Mouse (Mus musculus): ENCODE results near the gene Snx29. TPM values are rescaled to one million over a fixed set of nuclear protein-coding genes. Genes with fewer than 3 reads are reported as not detected.

Gene Snx29
- polyA plus RNA-seq, 2 experiments from 2014 or later: 5.1 to 8.3 TPM

DNA sequence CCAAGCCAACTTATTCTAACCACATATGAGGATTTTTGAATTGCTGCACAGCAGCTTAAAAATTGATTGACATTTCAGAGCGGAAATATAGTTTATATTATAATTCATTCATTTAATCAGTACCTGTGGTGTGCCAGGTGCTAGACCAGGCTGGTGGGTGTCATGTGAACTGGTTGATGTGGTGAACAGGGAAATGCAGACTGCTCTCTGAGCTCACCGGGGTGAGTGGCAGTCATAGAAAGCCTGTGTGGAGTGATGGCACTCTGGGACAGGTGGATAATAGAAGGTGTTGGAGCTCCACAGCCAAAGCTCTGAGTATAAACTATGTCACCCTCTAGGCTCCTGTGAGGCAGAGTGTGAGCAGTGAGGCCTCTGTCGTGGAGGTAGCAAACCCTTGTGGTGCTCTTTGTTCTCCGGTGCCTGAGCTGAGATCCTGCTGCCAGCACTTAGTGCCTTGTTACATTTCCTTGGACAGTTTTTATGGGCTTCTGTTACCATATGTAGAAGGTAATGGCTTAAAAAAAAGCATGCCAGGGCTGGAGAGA is 324.1 kb downstream of the Snx29 start:
- no peak for ATAC-seq

DNA sequence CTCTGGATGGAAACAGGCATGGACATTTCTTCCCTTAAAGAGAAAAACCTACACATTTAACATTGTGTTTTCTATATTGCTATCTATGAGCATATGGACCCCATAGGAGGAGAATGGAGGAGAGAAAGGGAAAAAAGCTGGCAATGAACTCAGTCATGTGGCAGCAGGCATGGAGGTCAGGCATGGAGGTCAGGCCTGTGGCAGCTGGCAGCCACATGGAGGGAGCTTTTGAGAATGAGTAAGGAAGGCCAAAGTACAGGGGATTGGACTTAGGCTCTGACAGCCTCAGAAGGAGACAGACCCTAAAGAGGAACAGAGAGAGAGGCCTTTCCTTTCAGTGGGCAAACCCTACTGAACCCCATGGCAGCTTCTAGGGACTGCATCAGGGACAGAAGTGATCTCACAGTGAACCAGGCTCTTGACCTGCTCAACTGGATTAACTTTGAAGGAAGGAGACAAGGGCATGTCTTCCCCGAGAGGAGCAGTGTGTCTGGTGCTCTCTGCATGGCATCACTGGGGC is 325.5 kb downstream of the Snx29 start:
- no peak for ATAC-seq

DNA sequence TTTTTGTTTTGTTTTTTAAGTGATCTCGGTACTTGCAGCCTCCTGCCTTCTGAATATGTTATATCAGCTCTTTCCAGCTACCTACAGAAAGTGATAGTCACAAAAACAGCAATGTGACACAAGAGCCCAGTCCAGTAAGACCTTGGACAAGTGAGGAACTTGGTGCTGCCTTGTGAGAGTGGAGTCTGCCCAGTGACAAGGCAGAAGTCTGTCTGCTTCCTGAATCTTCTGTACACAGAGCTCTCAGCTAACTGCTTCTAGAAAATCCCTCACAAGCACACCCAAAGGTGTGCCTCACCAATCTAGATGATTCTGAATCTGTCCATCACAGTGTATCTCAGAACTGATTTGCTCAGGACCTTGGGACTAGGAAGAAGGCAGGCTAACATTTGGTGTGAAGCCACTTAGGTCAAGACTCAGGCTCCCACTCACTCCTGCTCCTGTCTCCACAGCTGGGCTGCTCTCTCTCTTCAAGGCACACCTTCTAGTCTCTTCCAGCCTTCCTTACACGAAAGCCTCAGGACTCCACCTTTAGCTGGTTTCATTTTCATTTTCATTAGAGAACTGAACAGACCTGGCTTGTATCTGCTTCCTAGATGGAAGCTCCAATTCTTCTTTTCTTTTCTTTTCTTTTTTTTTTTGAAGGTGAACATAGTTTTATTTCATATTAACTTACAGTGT is 330.1 kb downstream of the Snx29 start:
- ATAC-seq: peak; percentile 76

DNA sequence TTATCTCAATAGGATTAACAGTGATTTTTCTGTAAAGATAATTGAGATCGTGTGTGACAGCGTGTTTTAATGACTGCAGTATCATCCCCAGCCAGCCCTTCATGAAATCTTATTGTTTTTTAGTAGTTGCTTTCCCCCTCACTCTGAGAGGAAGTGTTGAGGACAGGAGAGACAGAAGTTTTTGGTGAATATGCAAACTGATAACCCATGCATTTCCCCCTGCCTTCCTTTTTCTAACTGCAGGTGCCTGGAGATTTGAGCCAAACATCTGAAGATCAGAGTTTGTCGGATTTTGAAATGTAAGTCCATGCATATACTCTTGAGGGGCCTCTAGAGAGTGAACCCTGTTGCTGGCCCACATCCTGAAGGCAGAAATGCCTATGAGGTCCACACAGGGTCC is 333.2 kb downstream of the Snx29 start:
- ATAC-seq: no peak

DNA sequence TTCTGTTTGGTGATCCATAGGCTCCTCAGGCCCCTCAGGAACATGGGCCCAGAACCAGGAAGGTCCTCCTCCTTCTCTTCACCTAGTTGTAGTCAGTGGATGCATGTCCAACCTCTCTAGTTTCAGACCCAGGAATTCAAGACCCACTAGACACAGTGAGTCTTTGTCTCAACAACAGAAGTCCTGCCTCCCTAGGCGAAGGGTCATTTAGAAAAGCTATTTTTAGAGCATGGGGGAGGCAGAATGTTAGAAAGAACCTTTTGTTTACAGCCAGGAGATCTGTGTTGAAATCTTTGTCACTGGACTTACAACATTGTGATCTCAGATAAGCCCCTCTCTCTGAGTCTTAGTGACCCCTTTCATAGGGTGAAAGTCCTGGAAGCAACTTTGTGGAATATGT is 334.4 kb downstream of the Snx29 start:
- no peak for ATAC-seq

DNA sequence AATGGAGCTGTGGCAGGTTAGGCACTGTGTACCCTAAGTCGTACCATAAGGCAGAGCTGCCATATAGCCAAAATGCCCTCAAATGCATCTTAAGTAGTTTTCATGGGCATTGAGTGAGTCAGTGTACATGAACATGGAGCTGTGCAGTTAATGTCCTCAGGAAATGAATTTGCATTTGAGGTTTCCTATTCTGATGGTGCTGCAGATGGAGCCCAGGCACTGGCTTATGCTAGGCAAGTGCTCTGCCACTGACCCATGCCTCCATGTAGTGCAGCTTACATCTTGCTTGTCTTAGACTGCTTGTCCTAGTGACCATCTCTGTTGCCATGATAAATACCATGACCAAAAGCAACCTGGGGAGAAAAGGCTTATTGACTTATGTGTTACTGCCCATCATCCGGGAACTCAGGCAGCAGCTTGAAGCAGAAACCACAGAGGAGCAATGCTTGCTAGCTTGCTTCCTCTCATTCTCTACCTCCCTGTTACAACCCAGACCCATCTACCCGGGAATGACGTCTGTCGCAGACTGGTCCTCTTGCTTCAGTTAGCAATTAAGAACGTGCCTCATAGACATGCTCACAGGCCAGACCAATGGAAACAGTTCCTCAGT is 336.5 kb downstream of the Snx29 start:
- peak; percentile 54 for ATAC-seq

DNA sequence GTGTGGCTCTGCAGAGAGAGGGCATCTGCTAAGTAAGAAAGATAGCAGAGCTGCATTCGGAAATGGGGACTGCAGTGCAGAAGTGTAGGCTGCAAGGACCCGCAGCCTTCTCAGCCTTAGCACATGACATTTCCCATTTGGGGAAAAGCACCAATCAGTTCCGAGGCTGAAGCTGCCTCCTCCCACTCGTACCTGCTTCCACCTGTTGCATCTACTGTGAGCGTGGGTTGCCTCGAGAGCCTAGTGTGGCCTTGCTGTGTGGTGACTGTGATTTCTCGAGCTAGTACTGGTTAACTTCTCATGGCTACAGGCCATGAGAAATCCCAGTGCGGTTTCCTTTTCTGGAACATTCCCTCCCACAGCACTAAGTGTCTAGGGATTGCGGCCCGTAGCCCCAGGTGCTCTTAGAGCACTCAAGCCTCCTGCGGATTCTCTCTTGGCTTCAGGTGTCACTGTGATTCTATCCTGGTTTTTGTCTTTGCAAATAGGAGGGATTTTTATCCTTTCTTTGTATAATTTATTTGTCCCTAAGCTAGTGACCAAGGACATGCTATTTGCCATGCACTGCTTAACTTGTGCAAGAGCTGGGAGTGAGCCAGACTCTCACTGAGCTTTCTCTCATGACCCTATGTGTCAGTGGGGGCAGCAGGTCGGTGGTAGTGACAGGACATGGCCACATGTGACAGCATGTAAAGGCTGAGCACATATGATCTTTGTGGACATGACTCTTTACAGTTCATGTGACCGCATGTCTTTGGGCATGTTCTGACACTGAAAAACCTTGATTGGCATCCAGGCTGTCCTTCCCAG is 342.4 kb downstream of the Snx29 start:
- no peak for ATAC-seq

DNA sequence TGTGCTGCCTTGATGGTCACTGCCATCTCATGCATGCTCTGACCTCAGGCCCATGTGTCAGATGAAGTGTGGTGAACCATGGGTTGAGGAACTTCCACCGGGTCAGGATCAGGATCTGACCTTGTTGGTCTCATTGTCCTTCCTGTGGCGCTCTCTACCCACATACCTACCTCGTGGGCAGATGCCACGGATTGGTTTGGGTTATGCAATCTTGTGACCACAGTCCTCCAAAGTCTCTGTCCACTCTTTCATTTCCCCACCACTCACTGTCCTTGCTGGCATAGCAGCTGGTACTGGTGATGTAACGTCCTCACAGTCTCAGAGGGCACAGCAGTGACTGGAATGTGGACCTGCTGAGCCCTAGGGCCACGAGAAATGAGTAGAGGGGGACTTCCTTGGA is 343.2 kb downstream of the Snx29 start:
- ATAC-seq: no peak

DNA sequence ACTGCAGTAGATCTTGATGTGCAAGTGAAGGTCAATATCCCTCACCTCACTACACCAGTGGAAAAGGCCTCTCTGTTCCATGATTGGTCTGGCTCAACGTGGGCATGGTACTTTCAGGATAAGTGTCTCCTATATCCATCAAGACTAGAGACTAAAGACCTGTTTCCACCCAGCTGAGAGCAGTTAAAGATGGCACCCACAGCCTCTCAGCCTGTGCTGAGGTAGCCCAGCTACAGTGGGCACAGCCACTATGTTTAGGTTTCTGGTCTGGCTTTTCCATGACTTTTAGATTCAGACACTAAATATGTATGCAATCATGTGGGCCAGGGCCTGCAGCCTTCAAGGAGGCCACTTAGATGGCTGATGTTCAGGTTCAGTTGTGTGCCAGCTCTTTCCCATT is 345.7 kb downstream of the Snx29 start:
- ATAC-seq: no peak

DNA sequence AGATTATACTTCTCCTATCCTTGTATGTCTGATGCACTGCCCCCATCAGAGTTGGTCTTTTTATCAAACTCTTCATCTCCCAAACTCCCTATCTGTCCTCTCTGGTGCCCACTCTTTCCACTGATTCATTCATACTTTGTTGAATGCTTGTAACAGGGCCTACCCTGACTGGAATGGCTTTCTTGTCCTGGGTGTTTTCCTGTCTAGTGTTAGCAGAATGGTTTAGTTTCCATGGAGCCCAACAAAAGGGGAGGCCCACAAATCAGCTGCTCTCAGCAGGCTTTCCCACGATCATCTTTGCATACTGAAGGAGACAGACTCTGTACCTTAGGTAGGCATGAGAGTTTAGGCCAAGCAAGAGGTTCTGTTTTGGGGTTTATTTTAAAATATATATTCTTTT is 346.2 kb downstream of the Snx29 start:
- no peak for ATAC-seq

DNA sequence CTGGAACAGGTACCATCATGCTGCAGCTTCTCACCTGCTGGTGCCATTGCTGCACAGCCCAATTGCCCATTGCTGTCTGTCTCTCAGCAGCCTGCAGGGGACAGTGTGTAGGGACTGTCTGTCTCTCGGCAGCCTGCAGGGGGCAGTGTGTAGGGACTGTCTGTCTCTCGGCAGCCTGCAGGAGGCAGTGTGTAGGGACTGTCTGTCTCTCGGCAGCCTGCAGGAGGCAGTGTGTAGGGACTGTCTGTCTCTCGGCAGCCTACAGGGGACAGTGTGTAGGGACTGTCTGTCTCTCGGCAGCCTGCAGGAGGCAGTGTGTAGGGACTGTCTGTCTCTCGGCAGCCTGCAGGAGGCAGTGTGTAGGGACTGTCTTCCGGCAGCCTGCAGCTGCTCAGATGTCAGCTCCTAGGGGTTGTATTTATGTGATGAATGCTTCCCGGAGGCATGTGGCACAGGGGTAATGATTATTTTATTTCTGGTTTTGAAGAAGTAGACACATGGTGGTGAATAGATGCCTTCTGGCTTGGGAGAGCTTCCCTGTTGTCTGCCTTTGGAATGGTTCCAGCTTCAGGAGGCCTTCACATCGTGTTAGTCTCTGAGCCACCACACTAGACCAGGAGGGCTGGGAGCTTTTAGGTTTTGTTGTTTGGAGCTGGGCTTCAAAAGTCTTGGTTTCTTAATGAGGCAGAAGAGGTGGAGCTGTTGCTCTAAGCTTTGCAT is 347.7 kb downstream of the Snx29 start:
- no peak for ATAC-seq

DNA sequence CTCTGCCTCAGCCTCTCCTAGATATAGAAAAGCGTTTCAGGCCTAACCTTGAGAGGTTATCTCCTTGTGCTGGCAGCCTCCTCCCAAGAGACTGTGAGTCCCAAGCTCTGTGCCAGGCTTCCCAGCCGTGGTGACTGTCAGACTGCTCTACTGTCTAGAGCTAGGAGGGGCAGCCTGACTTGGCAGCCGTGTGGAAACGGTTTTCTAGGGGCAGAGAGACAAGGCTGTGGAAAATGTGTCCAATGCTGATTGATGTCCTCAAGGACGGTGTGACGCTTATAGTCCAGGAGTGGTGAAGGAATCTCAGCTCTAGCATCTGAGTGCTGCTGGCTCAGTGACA is 348.2 kb downstream of the Snx29 start:
- ATAC-seq: no peak

DNA sequence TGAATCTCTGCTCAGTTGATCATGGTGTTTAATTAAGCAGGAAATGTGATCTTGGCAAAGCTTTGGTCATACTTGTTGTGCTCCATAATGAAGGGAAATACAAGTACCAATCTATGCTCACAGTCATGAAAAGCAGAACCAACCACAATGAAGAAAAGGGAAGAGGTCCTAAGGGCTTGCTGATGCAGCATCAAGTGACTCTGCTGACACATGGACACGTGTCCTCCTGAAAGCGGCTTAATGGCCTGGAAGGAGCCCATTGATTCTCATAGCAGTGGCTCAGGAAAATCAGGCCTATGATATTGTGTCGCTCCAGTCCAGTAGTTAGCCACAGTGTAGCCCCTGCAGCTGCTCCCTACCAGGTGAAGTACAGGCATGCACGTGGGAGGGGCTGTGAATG is 353.3 kb downstream of the Snx29 start:
- no peak for ATAC-seq

DNA sequence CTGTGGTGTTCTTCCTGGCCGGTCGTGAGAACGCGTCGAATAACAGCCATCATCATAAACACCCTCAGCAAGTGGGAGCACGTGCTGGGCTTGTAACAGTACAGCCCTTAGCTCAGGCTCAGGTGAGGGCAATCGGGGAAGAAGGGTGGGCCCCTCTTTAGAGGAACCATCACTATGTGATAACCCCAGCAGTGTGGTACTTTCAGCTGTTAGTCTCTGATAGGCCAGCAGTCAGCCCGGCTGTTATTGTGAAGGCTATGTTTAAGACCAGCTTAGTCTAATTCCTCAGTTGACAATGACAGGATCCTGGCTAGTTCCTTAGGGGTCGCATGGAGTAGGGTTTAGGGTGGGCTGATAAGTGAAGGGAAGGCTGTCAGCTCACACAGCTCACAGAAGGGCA is 362.6 kb downstream of the Snx29 start:
- ATAC-seq: peak; percentile 47

DNA sequence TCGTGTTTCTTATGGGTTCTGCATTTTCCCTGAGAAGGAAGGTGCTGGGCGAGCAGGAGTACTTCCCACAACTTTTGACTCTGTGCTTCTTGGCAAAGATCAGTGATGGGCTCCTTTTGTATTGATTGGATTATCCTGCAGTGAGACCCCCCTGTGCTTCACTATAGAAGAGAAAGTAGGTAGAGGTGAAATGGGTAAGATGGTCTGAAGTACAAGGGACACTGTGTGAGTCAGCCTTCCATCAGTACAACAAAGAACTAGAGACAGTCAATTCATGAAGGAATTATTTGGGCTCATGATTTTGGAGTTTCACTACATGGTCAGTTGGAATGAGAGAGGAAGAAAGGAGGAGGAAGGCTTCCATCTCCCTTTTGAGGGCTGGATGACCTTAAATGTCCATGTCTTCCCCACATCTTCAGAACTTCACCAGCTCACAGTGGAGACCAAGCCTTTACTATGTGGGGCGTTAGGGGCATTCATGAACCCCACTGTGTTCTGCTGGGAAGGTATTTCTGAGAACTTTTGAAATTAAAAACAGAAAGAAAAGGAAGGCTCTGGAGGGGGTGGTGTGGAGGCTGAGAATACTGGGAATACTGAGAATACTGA is 363.1 kb downstream of the Snx29 start:
- ATAC-seq: peak; percentile 45

DNA sequence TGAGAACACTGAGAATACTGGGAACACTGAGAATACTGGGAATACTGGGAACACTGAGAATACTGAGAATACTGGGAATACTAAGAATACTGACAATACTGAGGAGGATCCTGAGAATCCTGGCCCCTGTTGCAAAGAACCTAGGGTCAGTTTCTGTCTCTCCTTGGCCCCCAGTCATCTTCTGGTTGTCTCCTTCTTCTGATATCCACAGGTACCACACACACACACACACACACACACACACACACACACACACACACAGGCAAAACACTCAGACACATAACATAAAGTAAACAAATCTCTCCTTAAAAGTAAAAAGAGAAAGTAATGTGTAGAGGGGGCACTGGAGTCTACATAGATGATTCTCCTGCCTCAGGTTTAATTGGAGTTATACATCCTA is 365.1 kb downstream of the Snx29 start:
- peak; percentile 38 for ATAC-seq

DNA sequence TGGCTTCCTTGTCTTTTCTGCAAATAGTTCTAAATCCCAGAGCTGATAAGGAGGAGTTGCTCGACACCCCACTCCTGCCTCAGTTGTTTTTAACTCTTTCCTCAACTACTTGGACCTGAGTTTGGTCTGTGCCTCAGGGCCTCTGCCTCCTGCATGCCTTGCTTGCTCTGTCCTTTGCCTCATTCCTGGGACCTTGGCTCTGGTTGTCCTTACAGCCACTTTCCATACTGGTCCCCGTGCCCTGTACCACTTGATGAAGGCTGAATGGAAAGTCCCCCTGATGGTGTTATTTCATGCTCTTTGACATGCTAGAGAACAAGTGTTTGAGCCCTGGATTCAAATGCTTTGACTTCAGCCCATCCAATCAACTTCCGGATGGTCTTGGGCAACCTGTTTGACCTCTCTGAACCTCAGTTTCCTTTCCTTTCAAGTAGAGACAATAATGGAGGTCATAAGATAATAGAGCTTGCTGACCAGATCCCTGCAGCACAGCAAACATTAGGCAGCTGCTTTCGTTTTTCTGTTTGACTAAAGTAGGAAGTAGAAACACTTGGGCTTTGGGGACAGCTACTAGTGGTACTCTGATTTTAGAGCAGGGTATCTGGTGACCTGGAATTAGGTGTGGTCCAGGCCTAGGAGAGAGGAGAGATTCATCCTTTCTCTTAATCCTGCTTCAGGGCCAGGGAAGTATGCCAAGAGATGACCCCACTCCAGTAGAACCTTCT is 365.7 kb downstream of the Snx29 start:
- peak; percentile 41 for ATAC-seq

DNA sequence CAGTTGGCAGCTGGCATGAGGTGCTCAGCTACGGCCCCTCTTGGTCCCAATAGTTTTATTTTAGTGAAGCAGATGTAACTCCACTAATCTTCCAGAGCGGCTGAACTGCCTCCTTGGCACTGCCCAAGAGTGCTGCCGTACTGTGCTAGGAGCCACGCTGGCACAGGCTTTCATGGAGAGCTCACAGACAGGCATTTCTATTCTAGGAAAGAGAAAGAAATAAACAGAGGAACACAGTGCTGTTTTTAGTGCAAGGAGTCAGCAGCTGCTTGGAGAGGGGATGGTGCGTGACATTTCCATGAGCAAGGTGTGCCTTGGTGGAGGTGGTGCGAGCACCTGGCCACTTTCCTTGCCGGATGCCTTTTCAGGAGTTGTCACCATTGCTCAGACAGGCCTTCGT is 367.4 kb downstream of the Snx29 start:
- ATAC-seq: no peak

DNA sequence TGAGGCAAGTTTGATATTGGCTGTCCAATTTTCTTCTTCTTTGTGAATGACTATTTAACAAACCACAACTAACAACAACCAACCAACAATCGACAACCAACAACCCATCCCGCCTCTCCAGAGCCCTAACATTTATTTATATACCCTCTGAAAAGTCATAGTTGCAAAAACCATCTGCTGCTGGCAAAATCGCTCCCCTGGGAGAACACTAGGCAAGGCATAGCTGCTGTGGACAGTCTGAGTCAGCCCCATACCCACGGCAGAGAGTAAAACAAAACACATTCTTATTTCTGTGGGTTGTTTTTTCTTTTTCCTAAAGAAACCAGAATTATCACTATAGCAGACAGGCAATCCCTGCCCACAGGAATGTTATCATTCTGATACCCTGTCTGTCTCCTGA is 368.0 kb downstream of the Snx29 start:
- ATAC-seq: no peak

DNA sequence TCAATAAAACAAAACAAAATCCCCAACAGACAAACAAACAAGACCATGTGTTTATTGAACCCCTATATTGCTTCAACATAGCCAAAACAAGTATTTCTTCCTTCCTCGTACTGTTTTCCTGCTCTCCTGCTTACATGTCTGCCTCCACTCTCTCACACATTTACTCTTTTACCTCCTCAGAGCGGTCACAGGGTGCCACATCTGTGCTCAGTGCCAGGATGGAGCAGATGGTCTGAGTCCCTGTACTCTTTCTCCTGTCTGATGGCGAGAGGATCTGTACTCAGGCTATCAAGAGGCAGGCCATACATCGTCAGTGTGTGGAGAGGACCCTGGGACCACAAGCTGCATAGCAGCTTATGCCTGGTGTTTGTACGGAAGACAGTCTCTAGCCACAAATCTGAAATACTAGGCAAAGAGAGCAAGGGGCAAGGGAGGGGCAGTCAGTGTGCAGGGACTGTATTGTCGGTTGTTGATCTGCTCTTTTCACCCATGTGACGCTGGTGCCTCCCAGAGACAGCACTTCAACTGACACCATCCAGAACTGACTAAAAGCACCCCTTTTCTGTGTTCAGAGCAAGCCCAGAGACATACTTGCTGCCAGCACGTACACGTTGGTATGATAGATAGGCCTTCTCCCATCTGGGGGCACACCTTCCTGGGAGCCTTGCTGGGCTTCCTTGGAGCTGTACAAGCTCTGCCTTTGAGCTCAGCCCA is 368.9 kb downstream of the Snx29 start:
- no peak for ATAC-seq

DNA sequence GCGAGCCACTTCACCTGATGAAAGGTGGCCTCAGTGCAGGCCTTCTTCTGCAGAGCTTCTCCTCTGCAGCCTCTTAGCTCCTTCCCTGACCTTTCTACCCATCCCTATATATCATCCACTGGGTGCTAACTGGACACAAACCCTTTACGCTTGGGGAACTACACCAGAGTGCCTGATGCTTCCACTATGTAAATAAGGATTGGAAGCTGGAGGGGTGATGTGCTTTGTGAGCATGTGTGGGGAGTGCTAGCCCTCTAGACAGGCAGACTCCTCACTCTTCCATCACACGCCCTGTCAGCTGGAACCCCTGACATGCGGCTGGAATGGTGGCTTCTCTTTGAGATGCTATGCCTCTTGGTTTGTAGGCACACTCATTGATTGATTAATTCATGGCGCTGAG is 370.0 kb downstream of the Snx29 start:
- no peak for ATAC-seq
